ENCODE assay signal across 9 mouse cellular contexts in genomic region chr8:95235683-95236082, GRCm38 (mm10). TPM values are rescaled to one million over a fixed set of nuclear protein-coding genes. Genes with fewer than 3 reads are reported as not detected.
DNase-seq lines count a peak whose midpoint lies in the region; ATAC-seq and TF ChIP-seq lines count a peak whose summit lies in the region.
"Had no signal": no experiment of that assay in that cellular context is flagged by ENCODE, and none has a peak within 500 bp of the region (broad histone marks: within the 10 kb centered on the region; RNA-seq: fewer than 3 reads in every experiment).

No protein-coding gene starts in this region.

- 0 out of 2 replicates have a peak, but pooled peaks cover 5% of the 10 kb centered on the region for H3K4me1 ChIP-seq in liver, embryonic 12.5 days
- H3K4me1 ChIP-seq in intestine, embryonic 15.5 days (replicated peaks), result no peaks in the 10 kb centered on the region
- H3K4me1 ChIP-seq in stomach, postnatal 0 days (replicated peaks; ENCODE audit: control insufficient read depth, insufficient read depth), result no peaks in the 10 kb centered on the region
- H3K4me1 ChIP-seq: stomach, embryonic 15.5 days had no signal

- WGBS in liver, embryonic 12.5 days (ENCODE audit: insufficient replicate concordance), result 3% methylated on average over 3 of the region's 3 CpGs
- 5% methylated on average over 3 of the region's 3 CpGs for WGBS in intestine, embryonic 15.5 days
- 11% methylated on average over 3 of the region's 3 CpGs for WGBS in stomach, postnatal 0 days

- TF ChIP-seq EP300 in stomach, postnatal 0 days (optimal IDR thresholded peaks at IDR 0.05), result no peak

- no peak for ATAC-seq in liver, embryonic 12.5 days
- ATAC-seq in intestine, embryonic 15.5 days, result 0 out of 2 replicates have a peak, but pooled peaks have one; percentile 49
- 0 out of 2 replicates have a peak, but pooled peaks have one; percentile 15 for ATAC-seq in stomach, postnatal 0 days (ENCODE audit: low FRiP score, low TSS enrichment)

- H3K27me3 ChIP-seq in liver, embryonic 12.5 days (replicated peaks), result no peaks in the 10 kb centered on the region
- H3K27me3 ChIP-seq in intestine, embryonic 15.5 days (replicated peaks), result no peaks in the 10 kb centered on the region
- H3K27me3 ChIP-seq in stomach, postnatal 0 days (ENCODE audit: control insufficient read depth, insufficient read depth, low read length), result no peaks in the 10 kb centered on the region
- H3K27me3 ChIP-seq: stomach, embryonic 15.5 days had no signal

- no peak overlapping the region for H3K4me2 ChIP-seq in liver, embryonic 12.5 days
- H3K4me2 ChIP-seq in intestine, embryonic 15.5 days (replicated peaks), result no peak overlapping the region
- H3K4me2 ChIP-seq in stomach, postnatal 0 days (replicated peaks; ENCODE audit: low read depth), result no peak overlapping the region
- H3K4me2 ChIP-seq: stomach, embryonic 15.5 days had no signal

- peak; percentile 89 for TF ChIP-seq CTCF in stomach, postnatal 0 days (IDR thresholded peaks at IDR 0.05; ENCODE audit: low read depth)

- H3K4me3 ChIP-seq in liver, embryonic 12.5 days, result no peak overlapping the region
- H3K4me3 ChIP-seq in intestine, embryonic 15.5 days (replicated peaks), result no peak overlapping the region
- no peak overlapping the region for H3K4me3 ChIP-seq in stomach, postnatal 0 days (ENCODE audit: low read depth, low read length)
- H3K4me3 ChIP-seq: stomach, embryonic 15.5 days had no signal

- intact Hi-C loops in left cerebral cortex, postnatal 25 days (cut with DNase I), result loop anchor here (5.0 kb wide), 1 partner anchor 293 kb away; no protein-coding TSS in a partner anchor

- peak; percentile 68 for DNase-seq in liver
- DNase-seq in cerebellum, adult 9-10 months, result peak; percentile 71
- DNase-seq in frontal cortex, adult 2 months (ENCODE audit: extremely low spot score in 1 of 2, low spot score in 1 of 2), result peak; percentile 30 to 89
- DNase-seq in left cerebral cortex, postnatal 25 days (ENCODE audit: low spot score in 2 of 2), result peak; percentile 72 to 74
- DNase-seq in naive thymus-derived CD4-positive, alpha-beta T cell, adult 2 months (ENCODE audit: low read depth), result peak; percentile 85
- peak; percentile 78 for DNase-seq in stomach, postnatal 0 days (ENCODE audit: low spot score)

- no peak overlapping the region for H3K27ac ChIP-seq in liver, embryonic 12.5 days
- no peak overlapping the region for H3K27ac ChIP-seq in intestine, embryonic 15.5 days
- H3K27ac ChIP-seq in stomach, postnatal 0 days (replicated peaks), result no peak overlapping the region
- H3K27ac ChIP-seq: stomach, embryonic 15.5 days had no signal

- H3K9ac ChIP-seq in liver, embryonic 12.5 days, result no peak overlapping the region
- no peak overlapping the region for H3K9ac ChIP-seq in intestine, embryonic 15.5 days
- H3K9ac ChIP-seq in stomach, postnatal 0 days (ENCODE audit: low read length), result no peak overlapping the region
- H3K9ac ChIP-seq: stomach, embryonic 15.5 days had no signal

- H3K36me3 ChIP-seq in liver, embryonic 12.5 days, result no peaks in the 10 kb centered on the region
- H3K36me3 ChIP-seq in intestine, embryonic 15.5 days, result no peaks in the 10 kb centered on the region
- H3K36me3 ChIP-seq in stomach, postnatal 0 days (ENCODE audit: control insufficient read depth, insufficient read depth, low read length), result no peaks in the 10 kb centered on the region
- H3K36me3 ChIP-seq: stomach, embryonic 15.5 days had no signal

- 0 out of 2 replicates have a peak, but pooled peaks cover 6% of the 10 kb centered on the region for H3K9me3 ChIP-seq in liver, embryonic 12.5 days (replicated peaks)
- no peaks in the 10 kb centered on the region for H3K9me3 ChIP-seq in intestine, embryonic 15.5 days
- no peaks in the 10 kb centered on the region for H3K9me3 ChIP-seq in stomach, postnatal 0 days (ENCODE audit: control insufficient read depth, low read length)
- H3K9me3 ChIP-seq: stomach, embryonic 15.5 days had no signal

RNA-seq across cellular contexts. Expression of gene Kifc3, which starts 33.1 kb away (rescaled TPM):
- 6.2 and 8.8 TPM in 2 replicates for polyA plus RNA-seq in liver, embryonic 12.5 days (2016; fragmentation: Nextera tagmentation; extraction: Ambion mirVana)
- polyA plus RNA-seq in frontal cortex, adult 2 months (2012; rRNA removed), result 60.9 and 65.7 TPM in 2 replicates
- polyA plus RNA-seq in intestine, embryonic 15.5 days (2015; fragmentation: Nextera tagmentation; extraction: Ambion mirVana), result 28.6 and 31.3 TPM in 2 replicates
- total RNA-seq in left cerebral cortex, postnatal 25 days (2021), result 10 to 100 TPM; 52.6 to 53.0 TPM
- 14.1 and 14.2 TPM in 2 replicates for polyA plus RNA-seq in stomach, postnatal 0 days (2015; fragmentation: Nextera tagmentation; extraction: Ambion mirVana)
